Mouse (Mus musculus): ENCODE data around the gene Zbtb14. TPM values are rescaled to one million over a fixed set of nuclear protein-coding genes. Genes with fewer than 3 reads are reported as not detected.

Gene Zbtb14
- polyA plus RNA-seq (2012; rRNA removed) = 18.6 and 19.3 TPM in 2 replicates

DNA sequence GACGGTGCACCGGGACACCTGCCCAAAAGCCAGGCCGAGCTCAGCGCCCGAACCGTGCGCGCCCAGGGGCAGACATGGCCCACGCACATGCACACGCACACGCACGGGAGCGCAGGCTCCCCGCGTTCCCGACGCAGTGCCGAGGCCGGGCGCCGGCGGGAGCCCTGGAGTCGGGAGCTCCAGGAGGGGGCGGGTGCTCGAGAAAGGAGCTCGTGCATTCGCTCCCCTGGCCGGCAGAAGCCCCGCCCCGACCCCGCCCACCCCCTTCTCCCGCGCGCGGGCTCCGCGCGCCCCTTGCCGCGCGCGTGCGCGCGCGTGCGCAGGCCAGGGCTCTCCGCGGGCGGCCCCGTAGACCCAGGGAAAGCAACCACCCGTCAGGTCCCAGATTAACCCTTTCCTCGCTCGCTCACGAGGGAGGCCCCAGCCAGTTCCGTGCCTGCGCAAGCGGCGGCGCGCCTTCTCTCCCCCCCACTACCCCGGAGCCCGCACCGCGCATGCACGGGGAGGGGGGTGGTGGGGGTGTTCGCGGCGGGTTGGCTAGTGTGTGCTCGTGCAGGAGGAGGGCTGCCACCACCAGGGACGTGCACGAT lies at the start of gene Zbtb14:
Gene Zbtb14, plus strand, starts transcription at position 540 of the 590 bp plus-strand sequence.

GRCm38 (mm10) chr17:69438990-69439491 lies 56.2 kb downstream of the Zbtb14 start, which contains the start of gene Akain1:
TSS of gene Akain1 (plus strand) at chr17:69439326.

Other genes with a start within 250 kb of the Zbtb14 start
- 0.30 and 0.39 TPM in 2 replicates for gene Akain1, start 56.3 kb downstream of the Zbtb14 start, polyA plus RNA-seq (2012; rRNA removed)